Mouse (Mus musculus): ENCODE data around the gene Tbx2.

Tbx2 gene

GRCm38 (mm10) chr11:85832231-85832924 lies at the start of gene Tbx2:
Gene Tbx2, plus strand, starts transcription at chr11:85832551.
- no peak for DNase-seq (ENCODE audit: extremely low read depth, insufficient read length, low spot score)

DNA sequence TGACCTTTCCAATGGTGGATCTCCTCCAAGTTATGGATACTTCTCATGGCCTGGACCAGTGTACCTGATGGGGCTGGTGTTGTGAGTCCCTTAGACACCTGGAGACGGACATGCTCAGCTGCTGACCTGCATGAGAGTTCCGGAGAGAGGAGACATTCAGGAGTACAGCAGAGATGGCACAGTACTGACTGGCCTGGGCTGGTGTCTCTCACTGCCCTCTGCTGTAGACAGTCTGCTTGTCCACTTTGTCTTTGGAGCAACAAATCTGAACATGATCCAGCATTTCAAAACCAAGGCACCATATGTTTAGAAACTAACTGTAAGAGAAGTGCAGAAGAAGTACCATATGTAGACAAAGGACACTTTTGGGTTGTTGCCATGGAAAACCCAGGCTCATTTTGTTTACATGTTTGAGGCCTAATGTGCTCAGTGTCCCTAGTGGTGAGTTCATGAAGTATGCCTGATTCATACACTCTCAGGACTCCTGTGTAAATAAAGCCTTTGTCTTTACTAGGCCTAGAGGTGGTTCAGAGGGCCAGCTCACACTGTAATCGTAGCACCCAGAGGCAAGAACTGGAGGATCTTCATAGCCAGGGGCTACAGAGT lies 46.1 kb upstream of the Tbx2 start:
- DNase-seq (ENCODE audit: extremely low read depth, insufficient read length, low spot score) = no peak

GRCm38 (mm10) chr11:85789750-85790149 lies 42.6 kb upstream of the Tbx2 start:
- no peak for DNase-seq (ENCODE audit: extremely low read depth, insufficient read length, low spot score)

DNA sequence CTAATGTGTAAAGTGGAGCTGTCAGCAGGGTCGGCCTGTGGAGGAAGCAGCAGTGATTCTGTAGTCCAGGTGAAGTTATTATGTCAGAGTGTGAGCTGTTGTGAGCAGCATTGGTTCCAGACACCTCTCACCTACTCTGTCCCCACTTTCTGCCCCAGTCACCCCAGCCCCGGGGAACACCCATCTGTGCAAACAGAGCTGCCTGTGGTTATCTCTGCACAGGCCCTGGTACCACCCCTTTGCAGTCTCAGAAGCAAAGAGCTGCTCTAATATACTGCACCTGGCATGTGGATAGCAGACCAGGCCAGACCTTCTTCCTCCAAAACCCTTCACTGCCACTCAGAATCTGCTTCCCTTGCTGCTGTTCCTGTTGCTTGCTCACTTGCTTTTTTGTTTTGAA lies 42.1 kb upstream of the Tbx2 start:
- DNase-seq (ENCODE audit: extremely low read depth, insufficient read length, low spot score) = no peak

DNA sequence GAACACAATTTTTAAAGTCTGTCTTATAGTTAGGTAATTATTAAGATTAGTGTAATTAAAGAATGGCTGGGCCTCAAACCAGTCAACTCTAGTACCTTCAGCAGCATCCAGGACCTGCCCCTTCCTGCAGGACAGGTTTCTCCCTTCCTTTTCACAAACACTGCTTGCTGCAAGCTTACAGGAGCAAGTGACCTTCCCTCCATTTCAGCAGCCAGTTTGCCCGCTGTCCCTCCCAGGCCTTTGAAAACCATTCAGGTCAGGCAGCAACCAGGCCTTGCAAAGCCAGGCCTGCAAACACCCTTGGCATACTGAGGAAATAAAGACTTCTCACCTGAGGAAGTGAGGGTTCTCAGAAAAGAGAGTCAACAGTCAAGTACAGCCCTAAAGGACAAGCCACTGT lies 41.1 kb upstream of the Tbx2 start:
- DNase-seq (ENCODE audit: extremely low read depth, insufficient read length, low spot score) = no peak

GRCm38 (mm10) chr11:85792534-85793215 lies 39.7 kb upstream of the Tbx2 start:
- no peak for DNase-seq (ENCODE audit: extremely low read depth, insufficient read length, low spot score)

GRCm38 (mm10) chr11:85799456-85799855 lies 32.9 kb upstream of the Tbx2 start:
- no peak for DNase-seq (ENCODE audit: extremely low read depth, insufficient read length, low spot score)

- DNase-seq (ENCODE audit: extremely low read depth, insufficient read length, low spot score) = no peak
Observed at GRCm38 (mm10) chr11:85799856-85800255, 32.5 kb upstream of the Tbx2 start.

GRCm38 (mm10) chr11:85800380-85800779 lies 32.0 kb upstream of the Tbx2 start:
- DNase-seq (ENCODE audit: extremely low read depth, insufficient read length, low spot score) = no peak

DNA sequence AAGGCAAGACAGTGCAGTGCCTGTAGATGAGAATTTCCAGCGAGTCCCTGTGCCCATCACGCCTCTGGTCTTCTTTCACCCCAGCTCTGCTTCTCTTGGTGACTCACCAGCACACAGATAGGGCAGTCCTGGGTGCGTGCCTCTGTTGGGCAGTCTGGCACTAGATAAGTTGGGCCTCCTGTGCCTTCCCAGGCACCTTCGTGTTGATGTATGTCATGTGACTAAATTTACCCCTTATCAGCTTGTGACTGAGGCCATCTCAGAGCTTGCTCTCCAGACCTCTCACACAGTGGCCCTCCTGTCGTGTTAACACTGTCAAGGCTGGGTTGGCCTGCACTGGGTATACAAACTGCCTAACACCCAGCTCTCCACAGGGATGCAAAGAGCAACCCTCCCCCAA lies 28.3 kb upstream of the Tbx2 start:
- DNase-seq (ENCODE audit: extremely low read depth, insufficient read length, low spot score) = no peak

DNA sequence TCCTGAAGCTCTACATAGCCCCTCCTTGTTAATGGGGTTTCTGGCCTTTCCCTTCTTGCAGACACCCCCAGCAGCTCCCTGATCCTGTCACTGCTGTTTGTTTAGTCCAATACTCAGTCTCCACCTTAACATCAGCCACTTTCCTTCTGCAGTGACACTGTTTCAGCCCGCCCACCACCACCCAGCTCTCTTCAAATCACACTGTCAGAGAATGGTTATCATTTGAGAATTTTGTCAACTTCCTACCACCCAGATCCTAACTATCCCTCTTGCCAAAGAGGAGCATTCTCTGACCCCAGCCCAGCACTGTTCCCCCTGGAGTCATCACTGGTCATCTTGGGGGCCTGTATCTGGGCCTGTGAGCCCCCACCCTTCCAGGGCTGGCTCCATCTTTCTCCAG lies 26.6 kb upstream of the Tbx2 start:
- no peak for DNase-seq (ENCODE audit: extremely low read depth, insufficient read length, low spot score)

DNA sequence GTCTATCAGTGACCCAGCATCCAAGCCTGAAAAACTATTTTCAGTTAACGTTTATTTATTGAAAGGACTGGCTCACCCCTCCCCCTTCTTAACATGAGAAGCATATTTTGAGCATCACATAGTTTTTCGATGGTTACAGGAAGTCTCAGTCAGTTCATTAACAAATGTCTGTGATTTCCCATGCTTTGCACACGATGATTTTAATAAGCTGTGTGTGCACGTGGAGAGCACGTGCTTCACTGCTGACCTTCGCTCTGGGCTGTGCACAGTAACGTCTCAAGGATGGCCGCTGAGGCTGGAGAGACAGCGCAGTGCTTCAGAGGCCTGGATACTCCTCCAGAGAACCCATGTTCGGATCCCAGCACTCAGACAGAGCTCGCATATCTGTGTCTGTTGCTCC lies 25.0 kb upstream of the Tbx2 start:
- no peak for DNase-seq (ENCODE audit: extremely low read depth, insufficient read length, low spot score)

DNA sequence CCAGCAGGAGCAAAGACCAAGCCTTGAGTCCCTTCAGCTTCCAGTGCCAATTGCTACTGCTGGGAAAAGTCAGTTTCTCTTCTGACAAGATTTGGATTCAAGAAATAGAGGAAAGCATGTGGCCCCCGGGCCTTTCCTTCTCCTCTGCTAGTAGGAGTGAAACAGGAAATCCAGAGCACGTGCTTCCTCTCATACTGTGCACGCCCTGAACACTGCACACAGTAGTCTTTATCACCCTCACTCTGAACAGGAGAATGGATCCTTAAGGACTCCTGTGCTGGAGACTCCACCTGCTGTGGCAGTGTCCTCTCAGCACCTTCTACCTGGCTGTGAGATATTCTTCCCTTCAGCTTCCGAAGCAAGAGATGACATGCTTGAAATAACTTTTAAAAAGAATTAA lies 21.1 kb upstream of the Tbx2 start:
- DNase-seq (ENCODE audit: extremely low read depth, insufficient read length, low spot score) = no peak

- DNase-seq (ENCODE audit: extremely low read depth, insufficient read length, low spot score) = no peak
Observed at GRCm38 (mm10) chr11:85811676-85812075, 20.7 kb upstream of the Tbx2 start.

DNA sequence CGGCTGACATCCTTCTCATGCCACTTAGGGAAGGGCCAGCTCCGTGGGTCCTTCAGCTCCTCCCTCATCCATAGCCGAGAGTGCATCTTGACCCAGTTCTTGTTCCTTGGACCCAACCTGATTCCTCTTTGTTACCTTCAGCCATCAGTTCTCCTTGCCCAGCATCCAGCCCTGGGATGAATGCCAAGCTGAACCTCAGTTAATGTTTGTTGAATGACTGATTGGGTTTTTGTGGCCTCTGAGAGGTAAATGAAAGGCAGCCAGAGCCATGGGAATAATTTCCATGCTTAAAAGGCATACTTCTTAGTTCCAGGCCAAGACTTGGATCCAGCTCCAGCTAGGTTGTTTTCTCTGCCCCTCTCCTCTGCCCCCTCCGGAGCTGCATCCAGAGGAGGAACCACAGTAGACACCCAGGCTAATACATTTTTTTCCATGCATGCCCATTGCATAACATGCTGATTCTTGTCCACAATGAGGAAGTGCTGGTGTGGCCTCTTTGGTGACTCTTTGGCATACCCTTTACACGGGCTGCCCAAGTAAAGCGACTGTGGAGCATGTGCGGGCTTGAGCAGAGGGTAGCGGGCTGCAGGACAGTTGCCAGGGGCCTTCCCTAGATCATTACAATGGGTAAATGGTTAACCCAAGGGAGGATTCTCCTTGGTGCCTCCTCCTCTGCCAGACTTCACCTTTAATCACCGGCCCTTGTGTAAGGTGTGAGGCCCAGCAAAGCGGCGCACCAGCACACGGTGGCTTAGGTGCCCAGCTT lies 20.0 kb upstream of the Tbx2 start:
- DNase-seq (ENCODE audit: extremely low read depth, insufficient read length, low spot score) = no peak

DNA sequence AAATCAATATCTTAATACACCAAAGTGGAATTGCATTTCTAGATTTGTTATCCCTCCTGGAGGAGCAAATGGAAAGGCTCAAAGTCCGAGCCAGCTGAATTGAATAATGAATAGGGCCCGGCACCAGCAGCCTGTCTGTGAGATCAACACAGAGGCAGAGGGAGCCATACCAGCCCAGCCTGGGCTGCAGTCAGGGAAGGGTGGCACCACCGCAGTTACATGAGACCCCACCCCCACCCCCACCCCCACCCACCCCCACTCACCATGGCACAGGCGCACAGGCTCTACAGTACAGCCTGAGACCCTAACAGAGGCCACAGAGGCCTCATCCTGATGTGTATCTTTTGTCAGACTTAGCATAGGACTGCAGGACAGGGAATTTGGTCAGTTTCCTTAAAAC lies 17.7 kb upstream of the Tbx2 start:
- DNase-seq (ENCODE audit: extremely low read depth, insufficient read length, low spot score) = no peak

- DNase-seq (ENCODE audit: extremely low read depth, insufficient read length, low spot score) = no peak
Observed at GRCm38 (mm10) chr11:85816471-85816870, 15.9 kb upstream of the Tbx2 start.

DNA sequence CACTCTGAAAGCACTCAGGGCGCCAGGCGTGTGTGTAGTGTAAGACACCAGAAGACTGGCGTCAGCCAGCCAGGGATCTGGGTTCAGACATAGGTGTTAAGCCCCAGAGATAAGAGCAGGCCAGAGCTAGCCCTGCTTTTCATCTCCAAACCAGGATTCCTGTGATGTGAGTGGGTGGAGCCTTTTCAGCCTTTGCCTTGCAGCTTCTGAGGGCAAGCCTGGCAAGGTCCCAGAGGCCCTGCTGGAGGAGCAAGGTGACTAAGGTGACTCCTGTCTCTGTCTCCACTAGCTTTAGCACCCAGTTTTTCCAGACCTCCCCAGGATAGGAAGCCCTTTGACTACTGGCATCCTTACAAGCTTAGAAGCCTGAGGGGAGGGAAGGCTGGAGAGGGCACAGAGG lies 13.9 kb upstream of the Tbx2 start:
- no peak for DNase-seq (ENCODE audit: extremely low read depth, insufficient read length, low spot score)

DNA sequence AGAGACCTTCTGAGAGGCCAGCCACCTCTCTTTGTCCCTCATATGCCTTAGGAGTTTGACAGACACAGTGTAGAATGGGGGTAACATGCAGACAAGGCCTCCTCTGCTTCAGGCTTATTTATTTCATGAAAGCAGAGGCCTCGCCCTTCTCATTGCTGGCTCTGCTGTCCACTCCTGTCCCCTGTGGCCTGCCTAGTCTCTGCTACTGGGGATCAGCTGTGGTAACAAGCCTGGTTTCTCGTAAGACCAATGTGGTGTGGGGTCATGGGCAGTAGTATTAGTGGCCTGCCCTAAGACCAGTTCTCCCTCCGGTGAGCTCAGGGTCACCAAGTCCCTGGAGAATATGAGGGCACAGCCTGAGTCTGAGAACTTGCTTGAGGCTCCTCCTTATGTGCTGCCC lies 11.4 kb upstream of the Tbx2 start:
- no peak for DNase-seq (ENCODE audit: extremely low read depth, insufficient read length, low spot score)

GRCm38 (mm10) chr11:85821659-85822058 lies 10.7 kb upstream of the Tbx2 start:
- no peak for DNase-seq (ENCODE audit: extremely low read depth, insufficient read length, low spot score)

DNA sequence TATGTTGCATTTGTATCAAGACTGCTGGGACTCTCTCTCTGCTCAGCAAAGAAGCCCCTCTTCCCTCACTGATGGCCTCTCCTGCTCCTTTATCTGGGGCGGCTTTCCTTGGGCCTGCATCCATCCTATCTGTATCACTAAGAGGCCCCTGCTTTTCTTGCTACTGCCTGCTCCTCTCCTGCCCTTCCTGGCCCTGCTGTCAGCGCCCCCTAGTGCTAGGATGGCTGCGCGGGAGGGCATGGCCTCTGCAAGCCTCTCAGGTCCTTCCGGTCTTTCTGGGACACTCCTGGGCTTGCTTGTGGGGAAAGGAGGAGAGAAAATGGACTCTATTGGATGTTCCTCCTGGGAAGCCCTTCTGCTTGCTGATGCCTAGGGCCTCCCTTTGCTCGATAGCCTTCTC lies 9.2 kb upstream of the Tbx2 start:
- peak; percentile 61 for DNase-seq (ENCODE audit: extremely low read depth, insufficient read length, low spot score)
